Mouse (Mus musculus) G1E-ER4 (cell line): ENCODE results near the gene Jak2. TPM values are rescaled to one million over a fixed set of nuclear protein-coding genes. Genes with fewer than 3 reads are reported as not detected.

Source experiments
- GATA1 ChIP-seq: IDR thresholded peaks from one replicate; pipeline ENCODE4 v1.8.0; 2012; ENCODE audit warnings: low read length, inconsistent platforms
- polyA plus RNA-seq: library from polyadenylated mRNA; stranded (reverse); fragments of >175 nt; gene quantifications from 2 replicates; pipeline ENCODE4 v1.2.3, GENCODE M21; 2012

The Jak2 gene
- polyA plus RNA-seq, 1 experiment, result 10.3 TPM

GRCm38 (mm10) chr19:29323416-29324049, 71.9 kb downstream of the Jak2 start:
- TF ChIP-seq GATA1, result no peak

DNA sequence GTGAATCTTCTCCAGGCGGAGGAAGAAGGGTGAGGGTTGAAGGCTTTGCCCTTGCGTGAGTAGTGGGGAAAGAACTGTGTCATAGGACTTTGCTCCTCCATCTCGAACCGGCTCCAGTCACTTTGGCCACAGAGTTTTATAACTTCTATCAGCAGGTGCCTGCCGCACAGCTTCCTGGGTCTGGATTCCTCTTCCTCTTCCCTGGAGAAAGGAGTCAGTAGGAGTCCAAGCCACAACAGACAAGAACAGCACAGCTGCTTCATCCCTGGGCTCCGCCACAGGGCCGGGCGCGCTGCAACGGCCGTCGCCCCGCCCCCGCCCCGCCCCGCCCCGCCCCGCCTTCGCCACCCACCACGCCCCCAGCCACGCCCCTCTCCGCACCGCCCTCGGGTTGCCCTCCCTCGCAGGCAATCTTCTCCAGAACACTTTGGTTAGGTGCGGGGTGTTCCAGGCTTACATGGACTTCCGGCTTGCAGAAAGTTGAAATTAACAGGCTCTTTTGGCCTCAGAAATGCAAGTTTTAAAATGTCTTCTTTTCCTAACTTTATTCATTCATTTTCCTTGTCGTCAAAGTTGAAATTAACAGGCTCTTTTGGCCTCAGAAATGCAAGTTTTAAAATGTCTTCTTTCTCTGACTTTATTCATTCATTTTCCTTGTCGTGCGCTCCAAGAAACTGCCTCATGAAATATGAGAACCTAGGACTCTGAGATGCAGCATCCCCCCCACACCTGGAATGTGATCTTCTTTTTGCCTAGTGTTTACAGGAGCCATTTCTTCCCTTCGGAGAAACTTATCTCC, 73.6 kb downstream of the Jak2 start, which contains the start of gene Insl6:
Gene Insl6 (minus strand): TSS at position 304 of the 799 bp plus-strand sequence.
- TF ChIP-seq GATA1, result no peak

- no peak for TF ChIP-seq GATA1
Observed at GRCm38 (mm10) chr19:29325852-29326180, 74.2 kb downstream of the Jak2 start.

GRCm38 (mm10) chr19:29326396-29326795, 74.8 kb downstream of the Jak2 start:
- TF ChIP-seq GATA1, result no peak

GRCm38 (mm10) chr19:29326822-29327552, 75.4 kb downstream of the Jak2 start:
- no peak for TF ChIP-seq GATA1

DNA sequence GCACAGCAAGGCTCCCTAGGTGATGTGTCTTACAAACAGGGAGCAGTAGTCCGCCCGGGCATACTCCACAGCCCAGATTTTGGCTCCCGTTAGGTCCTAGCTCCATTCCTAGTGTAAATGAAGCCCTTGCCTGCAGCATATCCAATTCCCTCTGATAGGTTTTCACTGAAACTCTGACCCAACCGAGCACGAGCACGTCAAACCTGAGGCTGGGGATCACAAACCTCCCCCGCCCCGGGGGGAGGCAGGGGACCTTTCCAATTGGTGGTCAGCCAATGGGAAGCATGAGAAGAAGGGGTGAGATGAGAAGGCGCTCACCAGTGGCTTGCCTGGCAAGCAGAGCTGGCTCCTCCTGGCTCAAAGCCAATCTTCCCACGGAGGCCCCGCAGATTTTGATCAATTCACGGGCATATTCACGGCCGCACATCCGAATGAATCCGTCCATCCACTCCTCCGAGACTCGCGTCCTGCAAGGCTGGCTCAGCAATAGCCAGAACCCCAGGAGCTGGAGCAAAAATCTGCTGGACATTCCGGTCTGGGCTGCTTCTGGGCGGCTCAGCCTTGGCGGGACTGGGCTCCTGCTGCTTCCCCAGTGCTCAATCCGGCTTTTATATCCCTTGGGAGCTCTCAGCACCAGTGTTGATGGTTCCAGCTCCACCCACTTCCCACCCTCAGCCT, 82.6 kb downstream of the Jak2 start, which contains the start of gene Rln1:
Gene Rln1 (minus strand): TSS at position 603 of the 678 bp plus-strand sequence.
- no peak for TF ChIP-seq GATA1

DNA sequence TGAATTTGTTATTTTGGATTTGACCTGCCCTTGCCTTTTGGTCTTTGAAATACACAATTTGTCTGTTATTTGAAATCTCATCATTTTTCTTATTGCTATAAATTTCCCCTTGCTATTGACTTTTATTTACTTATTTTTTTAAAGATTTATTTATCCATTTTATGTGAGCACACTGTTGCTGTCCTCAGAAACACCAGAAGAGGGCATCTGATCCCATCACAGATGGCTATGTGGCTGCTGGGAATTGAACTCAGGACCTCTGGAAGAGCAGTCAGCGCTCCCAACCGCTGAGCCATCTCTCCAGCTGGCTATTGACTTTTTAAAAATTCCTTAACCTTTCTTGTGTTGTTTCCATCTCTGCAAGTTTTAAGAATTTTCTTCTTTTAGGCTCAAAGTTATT, 85.0 kb downstream of the Jak2 start:
- TF ChIP-seq GATA1, result no peak

- TF ChIP-seq GATA1, result no peak
Observed at GRCm38 (mm10) chr19:29341029-29341428, 89.4 kb downstream of the Jak2 start.

DNA sequence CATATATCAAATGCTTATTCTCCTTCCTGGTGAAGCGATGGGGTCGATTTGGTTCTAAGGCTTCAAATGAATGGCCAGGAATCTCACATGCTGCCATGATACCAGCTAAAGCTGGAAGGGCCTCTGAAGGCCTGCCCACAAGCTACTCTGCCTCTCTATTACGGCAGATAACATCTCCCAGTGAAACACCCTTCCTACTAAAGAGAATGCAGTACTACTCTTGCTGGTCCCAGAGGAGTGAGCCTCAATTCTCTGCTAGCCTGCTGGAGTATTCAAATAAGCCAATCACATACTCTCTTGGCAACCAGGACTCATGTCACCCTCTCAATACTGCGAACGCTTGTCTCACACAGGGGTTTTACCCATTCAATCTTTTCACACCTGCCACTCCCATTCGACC, 90.7 kb downstream of the Jak2 start:
- no peak for TF ChIP-seq GATA1

DNA sequence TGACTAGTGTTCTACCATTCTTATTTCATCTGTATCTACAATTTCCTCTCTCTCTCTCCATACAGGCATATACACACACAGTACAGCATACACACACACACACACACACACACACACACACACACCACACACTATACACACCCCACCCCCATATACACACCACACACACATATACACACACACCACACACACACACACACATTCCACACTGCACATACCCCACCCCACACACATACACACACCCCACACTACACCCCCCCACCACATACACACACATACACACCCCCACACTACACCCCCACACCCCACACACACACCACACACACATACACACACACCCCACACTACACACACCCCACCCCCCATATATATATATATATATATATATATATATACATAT, 93.2 kb downstream of the Jak2 start:
- TF ChIP-seq GATA1, result no peak

GRCm38 (mm10) chr19:29345636-29346035, 94.0 kb downstream of the Jak2 start:
- no peak for TF ChIP-seq GATA1

- no peak for TF ChIP-seq GATA1
Observed at GRCm38 (mm10) chr19:29350991-29351390, 99.4 kb downstream of the Jak2 start.

DNA sequence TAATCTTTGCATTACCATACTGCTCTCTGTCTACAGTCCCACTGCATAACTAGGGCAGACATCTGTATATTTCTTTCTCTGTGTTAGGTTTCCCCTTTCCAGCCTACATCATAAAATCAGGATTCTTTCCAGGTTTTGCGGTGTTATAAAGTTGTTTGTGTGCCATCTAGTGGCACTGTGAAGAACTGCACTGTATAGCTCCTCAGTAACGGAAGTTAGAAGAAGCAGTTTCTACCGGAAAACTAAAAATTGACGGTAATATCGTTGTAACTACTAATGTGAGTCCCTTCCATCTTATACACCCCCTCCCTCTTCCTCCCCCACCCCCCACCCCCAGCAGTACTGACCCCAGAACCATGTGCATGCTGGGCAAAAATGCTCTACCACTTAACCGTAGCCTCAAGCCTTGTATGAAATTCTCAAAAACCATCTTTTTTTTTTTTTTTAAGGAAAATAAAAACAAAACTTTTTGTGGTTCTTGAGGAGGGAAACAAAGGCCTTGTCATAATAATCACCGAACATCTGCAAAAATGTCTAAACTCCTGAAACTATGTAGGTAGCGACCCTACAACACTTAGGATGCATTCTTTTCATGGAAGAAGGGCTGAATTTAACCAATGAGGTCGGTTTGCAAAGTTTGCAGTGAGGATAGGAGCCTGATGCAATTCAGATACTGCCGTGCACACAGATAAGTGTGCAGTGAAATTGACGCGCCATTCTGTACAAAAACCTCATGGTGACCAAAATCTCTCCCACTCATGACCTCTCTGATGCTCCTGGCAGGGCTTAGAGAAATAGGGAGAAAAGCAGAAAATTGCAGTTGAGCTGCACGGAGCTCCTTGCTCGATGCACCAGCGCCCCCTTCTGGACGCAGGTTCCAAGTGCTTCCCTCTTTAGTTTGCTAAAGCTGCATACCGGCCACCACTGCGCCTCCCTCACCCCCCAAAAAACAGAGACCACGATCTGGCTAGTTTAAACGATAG, 103.6 kb downstream of the Jak2 start:
- no peak for TF ChIP-seq GATA1

DNA sequence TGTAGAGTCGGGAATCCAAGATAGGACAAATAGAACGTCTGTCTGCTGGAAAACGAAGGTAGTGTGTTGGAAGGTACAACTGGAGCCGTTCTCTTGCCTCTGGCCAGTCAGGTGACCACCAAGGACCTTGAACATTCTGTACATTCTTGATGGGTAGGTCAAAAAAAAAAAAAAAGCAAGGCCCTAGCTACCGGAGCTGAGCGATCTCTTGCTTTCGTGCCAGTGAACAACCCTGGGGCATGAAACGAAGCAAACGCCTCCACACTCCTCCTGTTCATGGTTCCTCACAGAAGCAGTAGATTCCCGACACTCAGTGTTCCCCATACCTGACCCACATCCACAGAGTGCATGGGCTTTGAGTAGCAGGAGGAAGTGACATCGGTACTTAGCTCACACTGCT, 104.7 kb downstream of the Jak2 start:
- no peak for TF ChIP-seq GATA1

- TF ChIP-seq GATA1, result no peak
Observed at GRCm38 (mm10) chr19:29360251-29360650, 108.6 kb downstream of the Jak2 start.
